Mouse (Mus musculus): ENCODE data around the gene Stn1. TPM values are rescaled to one million over a fixed set of nuclear protein-coding genes. Genes with fewer than 3 reads are reported as not detected.
A peak's percentile ranks its signal among the peaks of the same experiment; 100 is the strongest.

Gene Stn1
- polyA plus RNA-seq, 2 experiments, result 6.4 to 8.1 TPM

DNA sequence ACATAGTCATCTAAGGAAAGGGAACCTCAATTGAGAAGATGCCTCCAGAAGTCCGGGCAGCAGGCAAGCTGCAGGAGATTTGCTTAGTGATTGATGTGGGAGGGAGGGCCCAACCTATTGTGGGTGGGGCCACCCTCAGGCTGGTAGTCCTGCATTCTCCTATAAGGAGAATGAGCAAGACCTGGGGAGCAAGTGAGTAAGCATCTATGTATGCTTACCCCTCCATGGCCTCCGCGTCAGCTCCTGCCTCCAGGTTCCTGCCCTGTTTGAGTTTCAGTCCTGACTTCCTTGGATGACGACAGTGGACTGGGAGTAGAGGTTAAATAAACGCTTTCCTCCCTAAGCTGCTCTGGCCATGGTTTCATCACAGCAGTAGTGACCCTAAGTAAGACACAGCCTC is 22.2 kb downstream of the Stn1 start:
- H3K4me3 ChIP-seq (ENCODE audit: insufficient read depth in 1 of 2, low read depth in 2 of 2, low read length in 2 of 2), result no peak overlapping the region
- no peak for DNase-seq (ENCODE audit: low read depth in 3 of 3, low spot score in 3 of 3)
- TF ChIP-seq EP300 (IDR thresholded peaks at IDR 0.05; ENCODE audit: low read depth), result no peak
- TF ChIP-seq CTCF (IDR thresholded peaks at IDR 0.05; ENCODE audit: low read depth), result no peak
- ATAC-seq (ENCODE audit: insufficient read depth), result no peak
- H3K4me2 ChIP-seq (ENCODE audit: low read depth), result no peak overlapping the region
- H3K27ac ChIP-seq, result no peak overlapping the region
- no peaks in the 10 kb centered on the region for H3K36me3 ChIP-seq (replicated peaks; ENCODE audit: control insufficient read depth, insufficient read depth, low read depth)
- no peaks in the 10 kb centered on the region for H3K27me3 ChIP-seq (ENCODE audit: control insufficient read depth, insufficient read depth, low read length)
- whole genome bisulfite sequencing (ENCODE audit: insufficient replicate concordance), result 71% methylated on average over 5 of the region's 5 CpGs
- H3K9me3 ChIP-seq (ENCODE audit: control insufficient read depth, low read length), result no peaks in the 10 kb centered on the region
- H3K9ac ChIP-seq (replicated peaks), result no peak overlapping the region
- H3K4me1 ChIP-seq (replicated peaks; ENCODE audit: control insufficient read depth in 2 of 2, insufficient read depth in 2 of 2, low read length in 1 of 2), result peaks cover 39 to 45% of the 10 kb centered on the region in 2 experiments

DNA sequence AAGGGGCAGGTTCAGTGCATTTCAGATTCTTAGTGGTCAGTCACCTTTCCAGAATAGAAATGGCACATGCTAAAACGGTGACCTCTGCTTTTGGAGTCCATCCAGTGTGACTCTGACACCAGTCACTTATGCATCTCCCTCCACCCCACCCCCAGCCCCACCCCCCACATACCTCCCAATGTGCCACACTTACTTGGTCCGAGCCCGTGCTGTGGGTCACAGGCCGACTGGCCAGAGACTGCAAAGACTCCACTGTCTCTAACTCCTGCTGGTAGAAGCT is 23.7 kb downstream of the Stn1 start:
- Histone ChIP-seq H3K36me3 (replicated peaks; ENCODE audit: control insufficient read depth, insufficient read depth, low read depth) (no peaks in the 10 kb centered on the region), H3K9me3 (ENCODE audit: control insufficient read depth, low read length) (no peaks in the 10 kb centered on the region), H3K4me3 (ENCODE audit: insufficient read depth in 1 of 2, low read depth in 2 of 2, low read length in 2 of 2) (no peak overlapping the region), H3K4me2 (ENCODE audit: low read depth) (no peak overlapping the region), H3K27ac (no peak overlapping the region), H3K9ac (replicated peaks) (no peak overlapping the region), H3K27me3 (ENCODE audit: control insufficient read depth, insufficient read depth, low read length) (no peaks in the 10 kb centered on the region), H3K4me1 (replicated peaks; ENCODE audit: control insufficient read depth in 2 of 2, insufficient read depth in 2 of 2, low read length in 1 of 2) (peaks cover 35 to 44% of the 10 kb centered on the region in 2 experiments)
- DNase-seq (ENCODE audit: low read depth in 3 of 3, low spot score in 3 of 3) (no peak), ATAC-seq (ENCODE audit: insufficient read depth) (no peak)
- 70% methylated on average over 4 of the region's 4 CpGs for WGBS (ENCODE audit: insufficient replicate concordance)
- TF ChIP-seq CTCF (IDR thresholded peaks at IDR 0.05; ENCODE audit: low read depth) (no peak), EP300 (IDR thresholded peaks at IDR 0.05; ENCODE audit: low read depth) (no peak)

DNA sequence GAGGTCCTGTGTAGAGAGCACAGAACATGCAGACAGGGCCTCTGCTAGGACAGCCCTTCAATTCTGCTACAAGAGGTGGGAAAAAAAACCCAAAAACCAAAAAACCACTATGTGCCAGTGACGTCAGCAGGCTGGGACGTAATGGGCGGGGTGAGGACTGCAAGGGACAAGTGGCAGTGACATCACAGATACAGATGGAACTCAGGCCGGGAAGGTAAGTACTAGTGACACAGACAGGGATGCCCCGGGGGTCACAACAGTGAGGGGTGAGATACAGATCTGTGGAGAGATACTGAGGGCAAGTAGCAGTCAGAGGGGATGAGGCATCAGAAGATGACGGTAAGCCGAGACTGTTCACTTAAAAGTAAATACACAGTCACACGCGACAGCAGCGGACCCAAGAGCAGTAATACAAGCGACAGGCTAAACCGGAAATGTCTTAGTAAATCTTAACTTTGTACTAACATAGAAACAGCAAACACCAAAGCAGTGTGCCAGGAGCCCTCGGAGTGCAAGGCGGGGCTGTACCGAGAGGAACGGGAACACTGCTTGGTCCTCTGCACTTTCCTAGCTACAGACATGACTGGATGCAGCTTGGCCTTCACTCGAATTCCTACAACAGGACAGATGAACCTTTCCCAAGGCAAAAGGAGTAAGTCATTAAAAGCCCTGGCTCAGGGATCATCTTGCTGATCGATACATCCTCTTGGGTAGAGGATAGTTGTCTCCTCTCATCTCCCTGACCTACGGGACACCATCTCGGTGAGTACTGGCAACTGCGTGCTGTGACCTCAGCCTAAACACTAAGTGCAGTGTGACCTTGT is 24.3 kb downstream of the Stn1 start:
- Histone ChIP-seq H3K4me1 (replicated peaks; ENCODE audit: control insufficient read depth in 2 of 2, insufficient read depth in 2 of 2, low read length in 1 of 2) (peaks cover 35 to 44% of the 10 kb centered on the region in 2 experiments), H3K27ac (no peak overlapping the region), H3K27me3 (ENCODE audit: control insufficient read depth, insufficient read depth, low read length) (no peaks in the 10 kb centered on the region), H3K9ac (replicated peaks) (no peak overlapping the region), H3K4me2 (ENCODE audit: low read depth) (no peak overlapping the region), H3K36me3 (replicated peaks; ENCODE audit: control insufficient read depth, insufficient read depth, low read depth) (no peaks in the 10 kb centered on the region), H3K9me3 (ENCODE audit: control insufficient read depth, low read length) (no peaks in the 10 kb centered on the region), H3K4me3 (ENCODE audit: insufficient read depth in 1 of 2, low read depth in 2 of 2, low read length in 2 of 2) (no peak overlapping the region)
- TF ChIP-seq CTCF (IDR thresholded peaks at IDR 0.05; ENCODE audit: low read depth) (no peak), EP300 (IDR thresholded peaks at IDR 0.05; ENCODE audit: low read depth) (no peak)
- DNase-seq (ENCODE audit: low read depth in 3 of 3, low spot score in 3 of 3) (no peak), ATAC-seq (ENCODE audit: insufficient read depth) (no peak)
- WGBS (ENCODE audit: insufficient replicate concordance), result 74% methylated on average over 21 of the region's 21 CpGs

DNA sequence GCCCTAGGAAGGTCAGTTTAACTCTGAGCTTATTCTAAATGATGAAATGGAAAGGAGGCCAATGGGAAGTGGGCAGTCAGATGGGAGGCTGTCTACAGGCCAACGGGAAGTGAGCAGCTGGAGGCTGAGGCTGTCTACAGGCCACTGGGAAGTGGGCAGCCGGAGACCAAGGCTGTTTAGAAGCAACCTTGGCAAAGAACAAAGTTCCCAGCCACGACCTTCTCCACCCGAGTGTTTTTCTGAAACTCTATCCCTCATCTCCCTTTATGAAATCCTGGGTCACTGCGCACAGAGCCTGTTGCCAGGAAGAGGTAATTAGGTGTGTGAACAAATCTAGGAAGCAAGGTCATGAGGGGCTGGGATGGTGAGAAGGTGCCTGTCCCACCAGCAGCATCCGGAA is 25.3 kb downstream of the Stn1 start:
- Histone ChIP-seq H3K27me3 (ENCODE audit: control insufficient read depth, insufficient read depth, low read length) (no peaks in the 10 kb centered on the region), H3K4me1 (replicated peaks; ENCODE audit: control insufficient read depth in 2 of 2, insufficient read depth in 2 of 2, low read length in 1 of 2) (peaks cover 36 to 43% of the 10 kb centered on the region in 2 experiments), H3K4me2 (ENCODE audit: low read depth) (no peak overlapping the region), H3K9me3 (ENCODE audit: control insufficient read depth, low read length) (no peaks in the 10 kb centered on the region), H3K4me3 (ENCODE audit: insufficient read depth in 1 of 2, low read depth in 2 of 2, low read length in 2 of 2) (no peak overlapping the region), H3K9ac (replicated peaks) (no peak overlapping the region), H3K36me3 (replicated peaks; ENCODE audit: control insufficient read depth, insufficient read depth, low read depth) (no peaks in the 10 kb centered on the region), H3K27ac (no peak overlapping the region)
- no peak for TF ChIP-seq CTCF (IDR thresholded peaks at IDR 0.05; ENCODE audit: low read depth)
- no peak for TF ChIP-seq EP300 (IDR thresholded peaks at IDR 0.05; ENCODE audit: low read depth)
- 53% methylated on average over 6 of the region's 6 CpGs for WGBS (ENCODE audit: insufficient replicate concordance)
- ATAC-seq (ENCODE audit: insufficient read depth) (no peak), DNase-seq (ENCODE audit: low read depth in 3 of 3, low spot score in 3 of 3) (no peak)

DNA sequence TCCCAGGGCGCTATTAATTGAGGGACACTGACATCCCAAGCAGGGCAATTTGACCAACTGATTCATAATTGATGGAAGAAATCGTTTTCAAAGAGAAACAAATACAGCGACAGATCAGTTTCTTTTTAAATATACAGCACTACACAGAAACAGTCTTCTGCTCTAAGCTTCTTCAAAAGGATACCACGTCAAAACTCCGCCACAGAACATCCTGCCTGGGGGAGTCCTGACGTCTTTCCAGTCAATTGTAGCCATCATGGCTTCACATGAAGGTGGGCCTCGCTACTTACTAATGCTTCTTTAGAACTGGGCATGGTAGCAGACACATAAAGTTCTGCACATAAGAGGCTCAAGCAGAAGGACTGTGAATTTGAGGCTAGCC is 26.0 kb downstream of the Stn1 start:
- TF ChIP-seq CTCF (IDR thresholded peaks at IDR 0.05; ENCODE audit: low read depth), result no peak
- TF ChIP-seq EP300 (IDR thresholded peaks at IDR 0.05; ENCODE audit: low read depth), result no peak
- DNase-seq (ENCODE audit: low read depth in 3 of 3, low spot score in 3 of 3) (no peak), ATAC-seq (ENCODE audit: insufficient read depth) (no peak)
- Histone ChIP-seq H3K4me1 (replicated peaks; ENCODE audit: control insufficient read depth in 2 of 2, insufficient read depth in 2 of 2, low read length in 1 of 2) (peaks cover 36 to 42% of the 10 kb centered on the region in 2 experiments), H3K9me3 (ENCODE audit: control insufficient read depth, low read length) (no peaks in the 10 kb centered on the region), H3K9ac (replicated peaks) (no peak overlapping the region), H3K36me3 (replicated peaks; ENCODE audit: control insufficient read depth, insufficient read depth, low read depth) (no peaks in the 10 kb centered on the region), H3K27me3 (ENCODE audit: control insufficient read depth, insufficient read depth, low read length) (no peaks in the 10 kb centered on the region), H3K4me2 (ENCODE audit: low read depth) (peak overlapping the region; percentile 69), H3K27ac (no peak overlapping the region), H3K4me3 (ENCODE audit: insufficient read depth in 1 of 2, low read depth in 2 of 2, low read length in 2 of 2) (no peak overlapping the region)
- WGBS (ENCODE audit: insufficient replicate concordance), result 32% methylated on average over 7 of the region's 7 CpGs

Measured in liver, embryonic 14.5 days (tissue).